Mouse (Mus musculus) fibroblast of lung, adult 2 months (primary cell): ENCODE measurements at regions not wholly inside any gene's neighbourhood (a gene's known extent, or its start where the extent isn't known, plus 50 kb on each side); places are given as distances from the start of the nearest gene placed in this dataset.
"Not testable (repeated sequence)": the region's sequence is repeated elsewhere in the genome, so short reads cannot be mapped to it uniquely, and the experiment has no call there.

ENCODE experiments used
- DNase-seq: peaks from one replicate; pipeline ENCODE4 v3.0.0-alpha.2; 2011; ENCODE audit warnings: low read depth

DNA sequence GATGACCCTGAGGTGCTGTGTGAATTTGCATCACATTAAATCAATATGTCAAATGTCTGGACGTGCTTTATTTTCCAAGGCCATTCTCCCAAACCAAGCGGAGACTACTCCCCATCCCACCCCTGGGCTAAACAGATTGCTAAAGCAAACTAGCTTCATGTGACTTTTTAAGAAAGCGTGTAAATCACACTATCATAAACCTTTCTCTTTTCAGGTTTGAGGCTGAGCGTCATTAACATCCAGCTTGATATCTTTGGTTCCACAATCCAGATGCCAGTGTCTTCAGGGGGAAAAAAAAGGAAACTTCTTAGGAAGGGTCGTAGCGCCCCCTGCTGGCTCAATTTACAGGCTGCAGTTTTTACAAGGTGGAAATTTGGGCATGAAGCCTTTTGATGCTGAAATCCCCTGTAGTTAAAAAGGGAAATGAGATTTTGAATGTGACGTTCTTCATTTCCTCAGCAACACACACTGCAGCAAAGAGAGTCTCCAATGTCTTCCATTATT is 105.1 kb upstream of the Nt5e start:
- peak; percentile 31 for DNase-seq

DNA sequence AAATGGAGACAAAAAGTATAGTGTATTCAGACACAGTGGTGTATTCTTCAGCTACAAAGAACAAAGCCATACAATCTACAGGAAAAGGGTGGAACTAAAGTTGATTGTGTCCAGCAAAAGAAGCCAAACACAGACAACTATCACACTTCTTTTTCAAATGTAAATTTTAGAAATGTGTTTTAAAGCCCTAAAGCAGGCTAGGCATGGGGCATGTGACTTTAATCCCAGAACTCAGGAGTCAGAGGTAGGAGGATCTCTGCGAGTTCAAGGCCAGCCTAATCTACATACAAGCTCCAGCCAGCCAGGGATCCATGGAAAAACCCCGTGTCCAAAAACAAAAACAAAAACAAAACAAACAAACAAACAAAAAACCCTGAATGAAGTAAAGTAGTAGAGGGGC is 89.9 kb upstream of the Nt5e start:
- no peak for DNase-seq

- no peak for DNase-seq
Measured at GRCm38 (mm10) chr9:88238346-88238745, 88.7 kb upstream of the Nt5e start.

DNA sequence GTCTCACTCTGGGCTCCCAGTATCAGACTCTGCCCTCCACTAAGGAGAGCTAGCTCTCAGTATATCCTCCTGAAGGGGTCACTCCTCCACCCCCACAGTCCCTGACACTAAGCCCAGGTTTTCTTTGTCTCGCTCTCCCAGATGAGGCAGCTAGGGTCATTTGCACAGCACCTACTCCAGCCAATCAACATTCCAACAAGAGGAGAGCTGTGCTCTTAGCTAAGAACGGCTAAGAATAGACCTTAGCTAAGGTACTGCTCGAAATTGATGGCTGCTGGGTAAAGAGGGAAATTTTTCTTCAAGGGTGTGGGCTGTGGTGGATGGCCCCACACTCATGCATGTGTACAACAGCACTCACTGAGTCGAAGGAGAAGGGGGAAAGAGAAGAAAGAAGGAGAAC is 86.3 kb upstream of the Nt5e start:
- no peak for DNase-seq

GRCm38 (mm10) chr9:88241203-88241995 is 85.6 kb upstream of the Nt5e start:
- peak; percentile 74 for DNase-seq

- no peak for DNase-seq
Measured at GRCm38 (mm10) chr9:88242530-88242929, 84.5 kb upstream of the Nt5e start.

DNA sequence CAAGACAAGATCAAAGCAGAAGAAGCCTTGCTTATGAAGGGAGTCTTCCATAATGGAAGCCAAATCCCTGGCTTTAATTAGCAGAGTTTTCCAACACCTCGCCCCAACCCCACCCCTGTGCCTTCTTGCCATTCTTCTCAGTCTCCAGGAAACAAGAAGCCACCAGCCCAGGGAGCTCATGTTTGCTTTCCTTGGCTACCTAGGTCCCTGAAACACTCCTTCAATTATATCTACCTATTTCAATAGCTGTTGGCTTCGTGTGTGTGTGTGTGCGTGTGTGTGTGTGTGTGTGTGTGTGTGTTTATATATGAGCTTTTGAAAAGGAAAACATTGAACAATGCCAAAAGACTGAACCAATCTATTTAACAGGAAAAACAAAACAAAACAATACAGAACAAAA is 82.5 kb upstream of the Nt5e start:
- no peak for DNase-seq

DNA sequence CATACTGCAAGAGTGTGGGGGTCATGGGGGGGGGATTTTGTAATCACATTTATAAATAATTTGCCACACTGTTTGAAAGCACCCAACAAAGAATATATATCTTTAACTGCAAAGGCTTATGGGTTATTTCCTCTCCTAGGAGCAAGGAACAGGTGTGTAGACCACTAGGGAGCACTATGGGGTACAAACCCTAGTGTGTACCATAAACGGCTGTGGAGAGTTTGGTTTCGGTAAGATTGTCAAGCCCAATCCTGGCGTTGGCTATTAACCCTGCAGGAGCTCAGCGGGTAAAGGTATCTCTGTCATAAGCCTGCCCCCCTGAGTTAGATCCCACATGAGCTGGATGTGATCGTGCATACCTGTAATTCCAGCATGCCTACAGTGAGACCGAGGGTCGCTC is 71.0 kb upstream of the Nt5e start:
- no peak for DNase-seq

- DNase-seq, result peak; percentile 89
Measured at GRCm38 (mm10) chr9:88259627-88260026, 67.4 kb upstream of the Nt5e start.

GRCm38 (mm10) chr9:88260072-88260635 is 66.8 kb upstream of the Nt5e start:
- DNase-seq, result no peak

- no peak for DNase-seq
Measured at GRCm38 (mm10) chr9:88262461-88262860, 64.5 kb upstream of the Nt5e start.

DNA sequence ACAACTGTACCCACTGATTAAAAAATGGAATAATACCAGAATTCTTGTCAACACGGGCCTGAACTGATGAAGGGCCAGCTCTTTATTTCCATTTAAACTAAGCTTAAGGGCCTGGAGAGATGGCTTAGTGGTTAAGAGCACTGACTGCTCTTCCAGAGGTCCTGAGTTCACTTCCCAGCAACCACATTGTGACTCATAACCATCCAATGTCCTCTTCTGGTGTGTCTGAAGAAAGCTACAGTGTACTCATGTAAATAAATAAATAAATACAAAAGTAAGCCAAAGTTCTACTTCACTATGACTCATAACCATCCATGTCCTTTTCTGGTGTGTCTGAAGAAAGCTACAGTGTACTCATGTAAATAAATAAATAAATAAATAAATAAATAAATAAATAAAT is 60.7 kb upstream of the Nt5e start:
- not testable (repeated sequence) for DNase-seq

DNA sequence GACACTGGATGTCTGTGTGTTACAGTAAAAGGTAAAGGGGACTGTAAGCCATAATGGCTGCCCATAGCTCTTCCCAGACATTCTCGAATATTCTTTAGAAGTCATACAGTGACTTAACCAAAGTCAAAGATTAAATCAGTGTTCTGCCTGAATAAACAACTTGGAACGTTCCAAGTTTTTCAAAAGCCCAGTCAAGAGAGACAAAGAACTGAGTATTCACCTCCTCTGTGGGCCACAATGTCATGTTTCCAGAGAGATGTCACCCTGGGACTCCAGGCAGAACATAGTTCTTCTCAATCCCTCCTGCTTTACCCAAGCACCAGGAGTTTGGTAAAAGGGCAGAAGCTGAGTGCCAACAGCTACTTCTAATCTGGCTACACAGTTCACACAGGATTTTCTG is 58.2 kb upstream of the Nt5e start:
- no peak for DNase-seq

GRCm38 (mm10) chr9:88269216-88269615 is 57.8 kb upstream of the Nt5e start:
- no peak for DNase-seq

DNA sequence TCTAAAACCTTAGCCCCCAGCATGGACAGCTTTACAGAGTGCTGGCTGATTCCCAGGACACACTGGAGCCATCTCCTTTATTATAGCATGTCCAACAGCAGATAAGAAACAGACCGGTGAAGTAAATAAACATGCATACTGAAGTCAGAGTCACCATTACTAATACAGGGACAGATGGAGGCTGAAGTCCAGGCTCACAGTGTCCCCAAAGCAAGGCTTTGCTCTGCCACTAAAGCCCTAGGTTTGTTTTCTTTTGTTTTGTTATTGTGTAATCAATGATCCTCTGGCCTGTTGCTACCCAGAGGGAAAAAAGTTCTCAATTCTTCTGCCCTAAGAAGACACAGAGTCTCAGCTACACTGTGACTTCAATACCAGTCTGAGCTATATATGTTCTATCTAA is 56.2 kb upstream of the Nt5e start:
- no peak for DNase-seq

GRCm38 (mm10) chr9:88273304-88273703 is 53.7 kb upstream of the Nt5e start:
- DNase-seq, result peak; percentile 81

- DNase-seq, result peak; percentile 95
Measured at GRCm38 (mm10) chr9:88274040-88274439, 53.0 kb upstream of the Nt5e start.

- no peak for DNase-seq
Measured at GRCm38 (mm10) chr9:88274681-88275336, 52.2 kb upstream of the Nt5e start.

GRCm38 (mm10) chr9:88276023-88276568 is 50.9 kb upstream of the Nt5e start:
- no peak for DNase-seq

- DNase-seq, result peak; percentile 79
Measured at GRCm38 (mm10) chr9:88277031-88277430, 50.0 kb upstream of the Nt5e start.
